Mouse (Mus musculus) olfactory bulb, adult 2 months (tissue): ENCODE results near the gene Slc16a4.

Experiments used
- CTCF ChIP-seq: fragments of 200-500 bp; IDR thresholded peaks from 2 replicates; pipeline ENCODE4 v1.5.1; 2012; ENCODE audit warnings: low read depth, mild to moderate bottlenecking, low read length, moderate library complexity; ENCODE audit not compliant: insufficient read depth
- POLR2A ChIP-seq: fragments of 200-500 bp; IDR thresholded peaks from 2 replicates; pipeline ENCODE4 v1.6.1; 2012; ENCODE audit warnings: mild to moderate bottlenecking, low read depth, low read length, moderate library complexity; ENCODE audit not compliant: insufficient read depth

GRCm38 (mm10) chr3:107257924-107258323 is 33.1 kb upstream of the Slc16a4 start:
- TF ChIP-seq CTCF (no peak), POLR2A (no peak)
